Mouse (Mus musculus) stomach, postnatal 0 days (tissue): ENCODE measurements around the gene Tenm1. TPM values are rescaled to one million over a fixed set of nuclear protein-coding genes. Genes with fewer than 3 reads are reported as not detected.

Experiments
- ATAC-seq: fragments of 200-750 bp; cut with Nextera tagmentation; 2 replicates; pipeline ENCODE4 v1.8.0; 2017; ENCODE audit not compliant: low FRiP score, low TSS enrichment
- DNase-seq: peaks from one replicate; pipeline ENCODE4 v3.0.0-alpha.2; 2016; ENCODE audit warnings: low spot score
- H3K27ac ChIP-seq: fragments of 300-500 bp; sonication (generic); replicated peaks from 2 replicates; pipeline ENCODE4 v1.5.1; 2014; ENCODE audit warnings: mild to moderate bottlenecking, control low read depth
- H3K27me3 ChIP-seq: fragments of 300-500 bp; sonication (generic); 2 replicates; pipeline ENCODE4 v1.6.1; 2014; ENCODE audit warnings: low read length; ENCODE audit not compliant: control insufficient read depth, insufficient read depth
- H3K36me3 ChIP-seq: fragments of 300-500 bp; sonication (generic); 2 replicates; pipeline ENCODE4 v1.6.1; 2014; ENCODE audit warnings: low read length, mixed read lengths; ENCODE audit not compliant: control insufficient read depth, insufficient read depth
- H3K4me1 ChIP-seq: fragments of 300-500 bp; sonication (generic); replicated peaks from 2 replicates; pipeline ENCODE4 v1.6.1; 2014; ENCODE audit warnings: antibody characterized with exemption; ENCODE audit not compliant: control insufficient read depth, insufficient read depth
- H3K4me2 ChIP-seq: fragments of 300-500 bp; sonication (generic); replicated peaks from 2 replicates; pipeline ENCODE4 v1.6.1; 2014; ENCODE audit warnings: low read depth, mild to moderate bottlenecking, control low read depth, moderate library complexity
- H3K4me3 ChIP-seq: fragments of 300-500 bp; sonication (generic); 2 replicates; pipeline ENCODE4 v1.5.1; 2014; ENCODE audit warnings: low read depth, low read length, control low read depth
- H3K9ac ChIP-seq: fragments of 300-500 bp; sonication (generic); 2 replicates; pipeline ENCODE4 v1.6.1; 2014; ENCODE audit warnings: mild to moderate bottlenecking, low read length, control low read depth, mixed read lengths
- H3K9me3 ChIP-seq: fragments of 300-500 bp; sonication (generic); 2 replicates; pipeline ENCODE4 v1.6.1; 2016; ENCODE audit warnings: low read length; ENCODE audit not compliant: control insufficient read depth
- CTCF ChIP-seq: IDR thresholded peaks from 2 replicates; pipeline ENCODE4 v1.5.1; 2016; ENCODE audit warnings: antibody characterized with exemption, low read depth, mild to moderate bottlenecking, moderate library complexity
- EP300 ChIP-seq: optimal IDR thresholded peaks from 2 replicates; pipeline ENCODE3; 2016; ENCODE audit warnings: antibody characterized with exemption
- WGBS: fragments of 180-500 bp; shearing (Covaris S2); extraction: QIAGEN DNeasy Blood & Tissue Kit; methylation state at CpG from one replicate; pipeline ENCODE4 v1.1.7; 2014; 5-methylcytosine and 5-hydroxymethylcytosine counted together
- polyA plus RNA-seq: library from polyadenylated mRNA; unstranded; fragments of >200 nt; fragmentation: Nextera tagmentation; extraction: Ambion mirVana; gene quantifications from 2 replicates; pipeline ENCODE4 v1.2.1, GENCODE M21; 2015

Tenm1 gene
- polyA plus RNA-seq, 1 experiment from 2014 or later = 0.32 TPM

DNA sequence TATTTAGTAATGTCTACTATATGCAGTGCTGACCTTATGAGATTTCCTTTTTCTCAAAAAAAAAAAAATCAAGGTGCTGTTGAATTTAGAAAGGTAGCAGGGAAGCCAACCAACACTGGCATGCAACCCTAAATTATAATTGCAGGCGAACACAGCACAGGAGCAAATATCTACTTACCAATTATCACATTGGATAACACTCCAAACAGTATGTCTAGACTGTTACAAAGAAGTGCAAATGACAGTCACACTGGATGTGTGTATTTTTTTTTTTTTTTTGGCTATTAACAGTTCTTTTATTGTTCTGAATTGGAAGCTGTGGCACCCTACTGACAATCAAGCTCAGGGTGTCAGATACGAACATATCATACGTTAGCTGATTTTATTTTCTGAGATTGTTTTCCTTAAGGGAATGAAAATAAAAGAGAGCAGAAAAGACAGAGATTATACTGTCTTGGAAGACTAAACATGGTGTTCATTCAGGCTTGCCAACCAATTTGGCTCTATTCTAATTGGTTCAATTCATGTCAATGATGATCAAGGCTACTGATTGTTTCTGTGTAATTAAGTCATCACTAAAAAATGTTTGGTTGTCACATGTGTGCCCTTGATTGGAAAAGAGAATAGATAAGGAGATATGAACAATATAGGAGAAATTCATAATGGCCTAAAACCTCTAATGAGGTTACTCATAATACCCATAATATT is 710.7 kb downstream of the Tenm1 start:
- H3K27ac ChIP-seq = no peak overlapping the region
- H3K27me3 ChIP-seq = no peaks in the 10 kb centered on the region
- no peak overlapping the region for H3K4me3 ChIP-seq
- no peak overlapping the region for H3K4me2 ChIP-seq
- no peaks in the 10 kb centered on the region for H3K4me1 ChIP-seq
- H3K9me3 ChIP-seq = no peaks in the 10 kb centered on the region
- H3K36me3 ChIP-seq = no peaks in the 10 kb centered on the region
- H3K9ac ChIP-seq = no peak overlapping the region
- ATAC-seq (no peak), DNase-seq (no peak)
- TF ChIP-seq CTCF (no peak), EP300 (no peak)
- 83% methylated on average over 3 of the region's 3 CpGs for WGBS

DNA sequence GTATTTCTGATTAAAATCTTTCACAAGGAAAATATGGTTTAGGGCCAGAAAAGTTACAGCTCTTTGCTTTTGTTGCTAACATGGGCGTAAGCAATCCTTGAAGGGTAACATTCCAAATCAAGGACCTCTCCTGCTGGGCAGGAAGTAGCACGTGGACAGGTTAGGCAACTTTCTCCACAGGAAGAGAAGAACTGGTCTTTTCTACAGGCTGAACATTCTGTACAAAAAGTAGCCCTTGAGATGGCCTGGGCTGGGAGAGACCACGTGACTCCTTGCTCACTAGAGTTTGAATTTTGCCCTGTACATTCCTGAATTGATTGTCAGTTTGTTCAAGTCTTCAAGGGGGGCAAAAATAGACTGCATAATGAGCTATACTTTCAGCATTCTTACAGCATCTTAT is 728.6 kb downstream of the Tenm1 start:
- Histone ChIP-seq H3K9ac (no peak overlapping the region), H3K36me3 (no peaks in the 10 kb centered on the region), H3K9me3 (no peaks in the 10 kb centered on the region), H3K27me3 (no peaks in the 10 kb centered on the region), H3K4me3 (no peak overlapping the region), H3K27ac (no peak overlapping the region), H3K4me2 (no peak overlapping the region), H3K4me1 (no peaks in the 10 kb centered on the region)
- whole genome bisulfite sequencing = 38% methylated on average over 3 of the region's 3 CpGs
- TF ChIP-seq EP300 (no peak), CTCF (no peak)
- ATAC-seq = no peak
- DNase-seq = no peak

DNA sequence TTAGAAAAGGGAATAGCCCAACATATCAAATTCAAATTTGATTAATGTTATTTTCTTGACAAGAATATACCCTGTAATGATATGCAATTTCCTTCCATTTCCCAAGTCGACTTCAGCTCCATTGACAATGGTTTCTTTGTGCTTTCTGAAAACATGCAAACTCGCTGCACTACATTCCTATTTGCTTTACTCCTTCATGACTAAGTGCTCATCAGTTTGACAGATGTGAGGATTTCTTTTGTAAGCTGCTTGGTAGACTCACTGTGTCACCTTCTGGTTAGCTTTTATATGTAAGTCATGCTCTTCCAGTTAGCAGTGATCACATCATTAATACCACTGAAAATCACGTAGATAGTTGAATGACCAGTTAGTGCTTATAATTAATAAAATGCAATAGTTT is 781.8 kb downstream of the Tenm1 start:
- 58% methylated on average over 3 of the region's 3 CpGs for WGBS
- Histone ChIP-seq H3K36me3 (no peaks in the 10 kb centered on the region), H3K27me3 (no peaks in the 10 kb centered on the region), H3K27ac (no peak overlapping the region), H3K4me3 (no peak overlapping the region), H3K4me1 (no peaks in the 10 kb centered on the region), H3K9me3 (no peaks in the 10 kb centered on the region), H3K4me2 (no peak overlapping the region), H3K9ac (no peak overlapping the region)
- TF ChIP-seq EP300 (no peak), CTCF (no peak)
- no peak for DNase-seq
- no peak for ATAC-seq

DNA sequence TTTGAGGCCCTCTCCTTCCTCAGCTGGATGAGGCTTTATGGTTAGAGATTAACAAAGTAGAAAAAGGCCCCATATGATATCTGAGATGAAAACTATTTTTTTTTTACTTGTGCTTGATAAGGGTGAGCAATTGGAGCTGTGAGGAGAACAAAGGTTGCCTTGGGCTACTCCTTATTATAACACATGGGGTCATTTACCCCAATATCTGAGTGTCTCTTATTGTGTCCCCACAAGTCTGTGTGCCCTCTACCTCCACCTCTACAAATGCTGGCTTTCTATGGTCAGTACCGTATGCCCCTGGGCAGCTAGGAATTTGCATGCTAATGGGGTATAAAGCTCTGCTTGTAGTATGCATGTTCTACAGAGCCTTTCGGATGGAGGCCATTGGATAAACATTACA is 848.4 kb downstream of the Tenm1 start:
- ATAC-seq (no peak), DNase-seq (no peak)
- no peak for TF ChIP-seq CTCF
- TF ChIP-seq EP300 = no peak
- Histone ChIP-seq H3K4me3 (no peak overlapping the region), H3K4me1 (no peaks in the 10 kb centered on the region), H3K27me3 (no peaks in the 10 kb centered on the region), H3K27ac (no peak overlapping the region), H3K4me2 (no peak overlapping the region), H3K36me3 (no peaks in the 10 kb centered on the region), H3K9me3 (no peaks in the 10 kb centered on the region), H3K9ac (no peak overlapping the region)
- WGBS = 59% methylated on average over 2 of the region's 2 CpGs

DNA sequence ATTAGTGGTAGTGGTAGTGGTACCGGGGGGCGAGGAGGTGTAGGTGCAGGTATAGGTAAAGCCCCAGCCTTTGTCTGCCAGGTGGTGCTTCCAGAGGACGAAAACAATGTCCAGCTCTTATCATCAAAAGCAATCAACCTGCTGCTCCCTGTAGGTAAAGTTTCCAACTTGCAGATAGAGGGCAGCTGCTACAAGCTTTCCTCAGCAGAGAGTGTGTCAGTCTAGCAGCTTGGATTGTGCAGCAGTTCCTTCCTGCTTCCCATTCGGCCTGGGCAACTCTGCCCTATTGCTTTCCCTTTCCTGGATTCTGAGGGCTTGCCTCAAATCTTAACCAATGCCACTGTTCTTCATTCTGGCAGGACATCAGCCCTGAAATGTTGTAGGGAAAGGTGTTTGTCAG is 870.2 kb downstream of the Tenm1 start:
- no peaks in the 10 kb centered on the region for H3K27me3 ChIP-seq
- TF ChIP-seq EP300 (no peak), CTCF (peak; percentile 45)
- no peaks in the 10 kb centered on the region for H3K4me1 ChIP-seq
- no peak for ATAC-seq
- H3K9ac ChIP-seq = no peak overlapping the region
- H3K36me3 ChIP-seq = no peaks in the 10 kb centered on the region
- no peak overlapping the region for H3K4me2 ChIP-seq
- H3K4me3 ChIP-seq = no peak overlapping the region
- DNase-seq = no peak
- H3K27ac ChIP-seq = no peak overlapping the region
- H3K9me3 ChIP-seq = no peaks in the 10 kb centered on the region
- 59% methylated on average over 4 of the region's 4 CpGs for WGBS

DNA sequence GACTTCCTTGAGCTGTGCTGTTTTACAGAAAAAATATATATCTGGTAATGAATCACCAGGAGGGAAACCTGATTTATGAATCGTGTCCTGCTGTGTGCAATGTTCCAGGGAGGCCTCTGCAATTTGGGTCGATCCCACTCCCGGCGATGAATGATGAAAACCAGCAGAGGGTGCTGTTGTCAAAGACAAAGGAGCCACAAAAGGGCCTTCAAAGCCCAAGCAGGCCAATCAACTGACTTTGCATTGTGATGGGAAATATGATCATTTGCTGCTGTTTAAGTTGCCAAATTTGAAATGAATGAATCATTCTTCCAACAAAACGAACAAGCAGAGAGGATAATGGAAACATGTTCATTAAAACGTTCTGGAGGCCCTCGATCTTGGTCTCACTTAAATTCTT is 871.6 kb downstream of the Tenm1 start:
- TF ChIP-seq EP300 (no peak), CTCF (peak; percentile 80)
- WGBS = 21% methylated on average over 7 of the region's 7 CpGs
- Histone ChIP-seq H3K36me3 (no peaks in the 10 kb centered on the region), H3K4me2 (no peak overlapping the region), H3K9ac (no peak overlapping the region), H3K4me1 (no peaks in the 10 kb centered on the region), H3K9me3 (no peaks in the 10 kb centered on the region), H3K4me3 (no peak overlapping the region), H3K27me3 (no peaks in the 10 kb centered on the region), H3K27ac (no peak overlapping the region)
- peak; percentile 30 for DNase-seq
- ATAC-seq = no peak
